Mouse (Mus musculus) stomach, postnatal 0 days (tissue): ENCODE data around the gene Fcrlb.

Source experiments
- CTCF ChIP-seq: IDR thresholded peaks from 2 replicates; pipeline ENCODE4 v1.5.1; 2016; ENCODE audit warnings: antibody characterized with exemption, low read depth, mild to moderate bottlenecking, moderate library complexity
- EP300 ChIP-seq: optimal IDR thresholded peaks from 2 replicates; pipeline ENCODE3; 2016; ENCODE audit warnings: antibody characterized with exemption

- no peak for TF ChIP-seq CTCF
- TF ChIP-seq EP300: no peak
These were observed 16.5 kb upstream of the Fcrlb start for GRCm38 (mm10) chr1:170929245-170929644.
